In genomic region chr10:60815059-60815458, GRCm38 (mm10) we compare ENCODE assay signal across 10 mouse cellular contexts. TPM values are rescaled to one million over a fixed set of nuclear protein-coding genes. Genes with fewer than 3 reads are reported as not detected.
DNase-seq lines count a peak whose midpoint lies in the region; ATAC-seq and TF ChIP-seq lines count a peak whose summit lies in the region.
"Had no signal": no experiment of that assay in that cellular context is flagged by ENCODE, and none has a peak within 500 bp of the region (broad histone marks: within the 10 kb centered on the region; RNA-seq: fewer than 3 reads in every experiment).

No protein-coding gene starts in this region.

- H3K4me2 ChIP-seq in embryonic facial prominence, embryonic 11.5 days (ENCODE audit: low read depth, low read length), result no peak overlapping the region
- H3K4me2 ChIP-seq in limb, embryonic 15.5 days, result no peak overlapping the region

- WGBS in heart, adult 2 months, result 41% methylated on average over 5 of the region's 6 CpGs
- WGBS in embryonic facial prominence, embryonic 11.5 days, result 6% methylated on average over 6 of the region's 6 CpGs
- 20% methylated on average over 4 of the region's 6 CpGs for WGBS in limb, embryonic 15.5 days

- H3K9ac ChIP-seq in heart, adult 2 months (ENCODE audit: low read depth, low read length), result no peak overlapping the region
- H3K9ac ChIP-seq in embryonic facial prominence, embryonic 11.5 days (replicated peaks; ENCODE audit: low read length), result peak overlapping the region; percentile 15; the same call in 1 of the 2 replicates
- no peak overlapping the region for H3K9ac ChIP-seq in limb, embryonic 15.5 days

- H3K27ac ChIP-seq in heart, adult 2 months, result peak overlapping the region; percentile 26
- peak overlapping the region; percentile 36; the same call in 1 of the 2 replicates for H3K27ac ChIP-seq in left cerebral cortex, adult 2 months
- peak overlapping the region; percentile 88 for H3K27ac ChIP-seq in embryonic facial prominence, embryonic 11.5 days (replicated peaks; ENCODE audit: low read depth, low read length)
- H3K27ac ChIP-seq in limb, embryonic 15.5 days, result peak overlapping the region; percentile 81

- no peaks in the 10 kb centered on the region for H3K27me3 ChIP-seq in heart, adult 2 months (ENCODE audit: control insufficient read depth, insufficient read depth, low read length)
- no peaks in the 10 kb centered on the region for H3K27me3 ChIP-seq in embryonic facial prominence, embryonic 11.5 days (ENCODE audit: control insufficient read depth, insufficient read depth, low read length)
- no peaks in the 10 kb centered on the region for H3K27me3 ChIP-seq in limb, embryonic 15.5 days

- peaks cover 33% of the 10 kb centered on the region for H3K4me1 ChIP-seq in heart, adult 2 months (ENCODE audit: control insufficient read depth, insufficient read depth, low read length)
- peaks cover 39% of the 10 kb centered on the region for H3K4me1 ChIP-seq in embryonic facial prominence, embryonic 11.5 days (ENCODE audit: control insufficient read depth, insufficient read depth, low read length)
- peaks cover 79% of the 10 kb centered on the region for H3K4me1 ChIP-seq in limb, embryonic 15.5 days

- TF ChIP-seq CTCF in heart, adult 2 months (IDR thresholded peaks at IDR 0.05), result no peak
- TF ChIP-seq CTCF in left cerebral cortex, adult 2 months (IDR thresholded peaks at IDR 0.05), result no peak

- DNase-seq in heart, adult 2 months, result no peak
- no peak for DNase-seq in heart, adult 18-20 months
- DNase-seq in left cerebral cortex, adult 2 months (ENCODE audit: extremely low spot score in 1 of 2, low spot score in 2 of 2), result no peak
- no peak for DNase-seq in left cerebral cortex, adult 18-20 months (ENCODE audit: low spot score in 2 of 2)
- no peak for DNase-seq in embryonic facial prominence, embryonic 11.5 days (ENCODE audit: low spot score)
- no peak for DNase-seq in MN1 (ENCODE audit: low spot score)
- DNase-seq in cerebellum, postnatal 14 days, result no peak
- DNase-seq: right cerebral cortex, postnatal 4 days; thymus, postnatal 25 days had no signal

- no peak for TF ChIP-seq POLR2A in heart, adult 2 months (IDR thresholded peaks at IDR 0.05; ENCODE audit: insufficient read depth, low read depth, low read length)

- H3K36me3 ChIP-seq in heart, adult 2 months (ENCODE audit: control insufficient read depth, insufficient read depth, low read length), result no peaks in the 10 kb centered on the region
- no peaks in the 10 kb centered on the region for H3K36me3 ChIP-seq in embryonic facial prominence, embryonic 11.5 days (replicated peaks; ENCODE audit: control insufficient read depth, insufficient read depth, low read depth, low read length)
- H3K36me3 ChIP-seq in limb, embryonic 15.5 days, result no peaks in the 10 kb centered on the region

- intact Hi-C loops in heart, adult 2 months (cut with DNase I), result no loop called here
- intact Hi-C loops in left cerebral cortex, adult 2 months (cut with DNase I), result no loop called here

- ATAC-seq in embryonic facial prominence, embryonic 11.5 days (replicated peaks; ENCODE audit: insufficient number of reproducible peaks, low FRiP score, low TSS enrichment, low read depth), result peak; percentile 7; the same call in 1 of the 2 replicates
- no peak for ATAC-seq in limb, embryonic 15.5 days (ENCODE audit: insufficient number of reproducible peaks, low FRiP score, low TSS enrichment, low read depth)

- H3K79me2 ChIP-seq in heart, adult 2 months (replicated peaks; ENCODE audit: control insufficient read depth, insufficient read depth, low read length), result no peaks in the 10 kb centered on the region

- TF ChIP-seq EP300 in heart, adult 2 months (IDR thresholded peaks at IDR 0.05; ENCODE audit: insufficient read depth, low read depth, low read length), result no peak

- H3K4me3 ChIP-seq in heart, adult 2 months, result no peak overlapping the region
- no peak overlapping the region for H3K4me3 ChIP-seq in left cerebral cortex, adult 2 months
- H3K4me3 ChIP-seq in embryonic facial prominence, embryonic 11.5 days (ENCODE audit: low read depth, low read length), result no peak overlapping the region
- H3K4me3 ChIP-seq in limb, embryonic 15.5 days, result no peak overlapping the region

- no peaks in the 10 kb centered on the region for H3K9me3 ChIP-seq in embryonic facial prominence, embryonic 11.5 days (replicated peaks; ENCODE audit: control insufficient read depth, low read length)
- H3K9me3 ChIP-seq in limb, embryonic 15.5 days, result no peaks in the 10 kb centered on the region

RNA-seq across cellular contexts. Expression of gene Unc5b, which starts 16.3 kb away (rescaled TPM):
- 10 to 100 TPM; 11.0 to 12.6 TPM for total RNA-seq in heart, adult 2 months (2021)
- 12.2 and 15.0 TPM in 2 replicates for polyA plus RNA-seq in heart, adult 2 months (2012; rRNA removed)
- total RNA-seq in heart, adult 18-20 months (2021), result 10 to 100 TPM in 1 of 2 experiments, 1 to 10 TPM in 1; 8.2 to 10.4 TPM
- total RNA-seq in left cerebral cortex, adult 2 months (2021), result 10 to 100 TPM in 1 of 2 experiments, 1 to 10 TPM in 1; 9.0 to 10.3 TPM
- 10 to 100 TPM in 1 of 2 experiments, 1 to 10 TPM in 1; 9.3 to 10.3 TPM for total RNA-seq in left cerebral cortex, adult 18-20 months (2021)
- 4.0 and 4.7 TPM in 2 replicates for polyA plus RNA-seq in embryonic facial prominence, embryonic 11.5 days (2014; fragmentation: Nextera tagmentation; extraction: Ambion mirVana)
- polyA plus RNA-seq in limb, embryonic 15.5 days (2015; fragmentation: Nextera tagmentation; extraction: Ambion mirVana), result 8.1 and 8.2 TPM in 2 replicates

Comparison
In these comparisons a context has a peak if more than half of its experiments do, and no peak if none do; other contexts are left out.
1. H3K27ac ChIP-seq: peak in every context shown above with its lines; median percentile 88 in embryonic facial prominence, embryonic 11.5 days; 81 in limb, embryonic 15.5 days; 36 in left cerebral cortex, adult 2 months; 26 in heart, adult 2 months.